7 mouse cellular contexts compared by ENCODE assay signal in genomic region chr9:32589900-32590299, GRCm38 (mm10). TPM values are rescaled to one million over a fixed set of nuclear protein-coding genes. Genes with fewer than 3 reads are reported as not detected.
DNase-seq lines count a peak whose midpoint lies in the region; ATAC-seq and TF ChIP-seq lines count a peak whose summit lies in the region.

No protein-coding gene starts in this region.

- 4% methylated on average over 8 of the region's 8 CpGs for WGBS in intestine, embryonic 14.5 days
- 11% methylated on average over 8 of the region's 8 CpGs for WGBS in midbrain, embryonic 11.5 days
- 11% methylated on average over 8 of the region's 8 CpGs for WGBS in small intestine, adult 2 months

- peak; percentile 89; the same call in 1 of the 2 replicates for TF ChIP-seq CTCF in small intestine, adult 2 months (IDR thresholded peaks at IDR 0.05; ENCODE audit: extremely low read depth, insufficient read length, insufficient replicate concordance, low read depth, low read length)

- peak; percentile 80 for DNase-seq in ZHBTc4 (ENCODE audit: low read depth, low spot score)
- peak; percentile 60 for DNase-seq in gastrocnemius, postnatal 25 days
- DNase-seq in intestine, embryonic 14.5 days (ENCODE audit: low spot score) = peak; percentile 90
- DNase-seq in left cerebral cortex, postnatal 14 days (ENCODE audit: low spot score in 2 of 2) = peak; percentile 82 to 88
- peak; percentile 98 for DNase-seq in midbrain, embryonic 11.5 days (ENCODE audit: low spot score, missing footprints)

- H3K4me3 ChIP-seq in intestine, embryonic 14.5 days (ENCODE audit: low read depth, low read length) = no peak overlapping the region
- H3K4me3 ChIP-seq in midbrain, embryonic 11.5 days (ENCODE audit: low read depth, low read length) = no peak overlapping the region
- no peak overlapping the region for H3K4me3 ChIP-seq in small intestine, adult 2 months (ENCODE audit: low read depth, low read length)

- no peaks in the 10 kb centered on the region for H3K36me3 ChIP-seq in intestine, embryonic 14.5 days (ENCODE audit: control insufficient read depth, insufficient read depth, low read length)
- no peaks in the 10 kb centered on the region for H3K36me3 ChIP-seq in midbrain, embryonic 11.5 days (ENCODE audit: control insufficient read depth, insufficient read depth, low read length)
- H3K36me3 ChIP-seq in small intestine, adult 2 months (ENCODE audit: control insufficient read depth, insufficient read depth, low read length) = no peaks in the 10 kb centered on the region

- H3K4me2 ChIP-seq in intestine, embryonic 14.5 days (ENCODE audit: low read length) = no peak overlapping the region
- no peak overlapping the region for H3K4me2 ChIP-seq in midbrain, embryonic 11.5 days

- H3K9ac ChIP-seq in intestine, embryonic 14.5 days (ENCODE audit: low read length) = no peak overlapping the region
- H3K9ac ChIP-seq in midbrain, embryonic 11.5 days (ENCODE audit: low read length) = no peak overlapping the region

- no peaks in the 10 kb centered on the region for H3K27me3 ChIP-seq in intestine, embryonic 14.5 days (replicated peaks; ENCODE audit: control insufficient read depth, insufficient read depth, low read length)
- peaks cover 3% of the 10 kb centered on the region; the same call in 1 of the 2 replicates for H3K27me3 ChIP-seq in midbrain, embryonic 11.5 days (ENCODE audit: control insufficient read depth, insufficient read depth, low read length)
- H3K27me3 ChIP-seq in small intestine, adult 2 months (ENCODE audit: control insufficient read depth, insufficient read depth, low read length) = no peaks in the 10 kb centered on the region

- intact Hi-C loops in left cerebral cortex, postnatal 14 days (cut with DNase I) = loop anchor here (1.0 to 10.0 kb wide), 6 partner anchors 105 to 657 kb away; no protein-coding TSS in a partner anchor

- TF ChIP-seq POLR2A in small intestine, adult 2 months (IDR thresholded peaks at IDR 0.05; ENCODE audit: low read depth, low read length) = no peak

- H3K9me3 ChIP-seq in intestine, embryonic 14.5 days (ENCODE audit: control insufficient read depth, low read length) = no peaks in the 10 kb centered on the region
- no peaks in the 10 kb centered on the region for H3K9me3 ChIP-seq in midbrain, embryonic 11.5 days (ENCODE audit: control insufficient read depth, low read length)

- peak; percentile 82 for ATAC-seq in common myeloid progenitor, adult 5-6 weeks (replicated peaks; ENCODE audit: low read depth, poor library complexity, severe bottlenecking)
- ATAC-seq in intestine, embryonic 14.5 days (replicated peaks; ENCODE audit: low FRiP score, low TSS enrichment, low read depth) = peak; percentile 63; the same call in 1 of the 2 replicates
- ATAC-seq in midbrain, embryonic 11.5 days (ENCODE audit: low FRiP score) = peak; percentile 65

- H3K27ac ChIP-seq in intestine, embryonic 14.5 days (ENCODE audit: low read depth) = no peak overlapping the region
- no peak overlapping the region for H3K27ac ChIP-seq in midbrain, embryonic 11.5 days (ENCODE audit: low read depth, low read length)
- no peak overlapping the region for H3K27ac ChIP-seq in small intestine, adult 2 months (ENCODE audit: insufficient read depth, low read depth, low read length)

- peaks cover 19% of the 10 kb centered on the region for H3K4me1 ChIP-seq in intestine, embryonic 14.5 days (replicated peaks; ENCODE audit: control insufficient read depth, insufficient read depth, low read length)
- no peaks in the 10 kb centered on the region; the same call in 1 of the 2 replicates for H3K4me1 ChIP-seq in midbrain, embryonic 11.5 days (ENCODE audit: control insufficient read depth, insufficient read depth, low read length)
- H3K4me1 ChIP-seq in small intestine, adult 2 months (ENCODE audit: control insufficient read depth, insufficient read depth, insufficient read length, low read length) = peaks cover under 1% of the 10 kb centered on the region

RNA-seq across cellular contexts. Expression of gene Ets1, which starts 46.1 kb away (rescaled TPM):
- total RNA-seq in common myeloid progenitor, adult 5-6 weeks (2017) = 6.4 and 8.4 TPM in 2 replicates
- 10 to 100 TPM; 19.1 to 21.7 TPM for total RNA-seq in gastrocnemius, postnatal 25 days (2021)
- polyA plus RNA-seq in intestine, embryonic 14.5 days (2014; fragmentation: Nextera tagmentation; extraction: Ambion mirVana) = 46.3 and 51.3 TPM in 2 replicates
- total RNA-seq in left cerebral cortex, postnatal 14 days (2021) = 10 to 100 TPM; 19.0 to 20.1 TPM
- polyA plus RNA-seq in midbrain, embryonic 11.5 days (2014; fragmentation: Nextera tagmentation; extraction: Ambion mirVana) = 21.7 and 22.9 TPM in 2 replicates
- 4.7 and 10.2 TPM in 2 replicates for polyA plus RNA-seq in small intestine, adult 2 months (2012; rRNA removed)

RNA-seq across cellular contexts. Expression of gene Fli1, which starts 47.2 kb away (rescaled TPM):
- 88.2 and 91.2 TPM in 2 replicates for total RNA-seq in common myeloid progenitor, adult 5-6 weeks (2017)
- total RNA-seq in gastrocnemius, postnatal 25 days (2021) = 1 to 10 TPM; 7.3 to 9.4 TPM
- polyA plus RNA-seq in intestine, embryonic 14.5 days (2014; fragmentation: Nextera tagmentation; extraction: Ambion mirVana) = 14.8 and 15.0 TPM in 2 replicates
- total RNA-seq in left cerebral cortex, postnatal 14 days (2021) = 1 to 10 TPM; 7.6 to 7.8 TPM
- 12.6 and 12.8 TPM in 2 replicates for polyA plus RNA-seq in midbrain, embryonic 11.5 days (2014; fragmentation: Nextera tagmentation; extraction: Ambion mirVana)
- 1.8 and 3.1 TPM in 2 replicates for polyA plus RNA-seq in small intestine, adult 2 months (2012; rRNA removed)
